Mouse (Mus musculus) lung, postnatal 10 days (tissue): Measurements from ENCODE around the gene Rab36.

Source experiments
- DNase-seq: peaks from one replicate; pipeline ENCODE4 v3.0.0; 2021

Gene Rab36

GRCm38 (mm10) chr10:75070281-75070976 is 33.6 kb downstream of the Rab36 start:
- no peak for DNase-seq

GRCm38 (mm10) chr10:75075665-75076064 is 38.8 kb downstream of the Rab36 start:
- no peak for DNase-seq

GRCm38 (mm10) chr10:75078174-75079128 is 41.6 kb downstream of the Rab36 start:
- DNase-seq = no peak

- no peak for DNase-seq
Measured at GRCm38 (mm10) chr10:75085330-75085729, 48.5 kb downstream of the Rab36 start.

- no peak for DNase-seq
Measured at GRCm38 (mm10) chr10:75088471-75088870, 51.6 kb downstream of the Rab36 start.

- peak; percentile 56 for DNase-seq
Measured at GRCm38 (mm10) chr10:75091478-75092152, 54.8 kb downstream of the Rab36 start.

GRCm38 (mm10) chr10:75093252-75093987 is 56.6 kb downstream of the Rab36 start:
- peak; percentile 52 for DNase-seq

GRCm38 (mm10) chr10:75094338-75094737 is 57.5 kb downstream of the Rab36 start:
- DNase-seq = no peak

- DNase-seq = no peak
Measured at GRCm38 (mm10) chr10:75095216-75095615, 58.4 kb downstream of the Rab36 start.

- peak; percentile 73 for DNase-seq
Measured at GRCm38 (mm10) chr10:75098446-75099183, 61.8 kb downstream of the Rab36 start.

- no peak for DNase-seq
Measured at GRCm38 (mm10) chr10:75100298-75100697, 63.4 kb downstream of the Rab36 start.

- DNase-seq = no peak
Measured at GRCm38 (mm10) chr10:75103502-75103901, 66.6 kb downstream of the Rab36 start.
